Mouse (Mus musculus) G1E (cell line): ENCODE measurements at regions not wholly inside any gene's neighbourhood (a gene's known extent, or its start where the extent isn't known, plus 50 kb on each side); places are given as distances from the start of the nearest gene placed in this dataset.
"Not testable (repeated sequence)": the region's sequence is repeated elsewhere in the genome, so short reads cannot be mapped to it uniquely, and the experiment has no call there.

Experiments used
- ATAC-seq: 2 replicates; pipeline ENCODE4 v1.8.0; 2016; ENCODE audit warnings: mild to moderate bottlenecking; ENCODE audit not compliant: insufficient number of reproducible peaks, poor library complexity, low FRiP score, severe bottlenecking; ENCODE audit errors: extremely low read depth
- DNase-seq: peaks from one replicate; pipeline ENCODE4 v3.0.0; 2012; ENCODE audit warnings: low spot score
- H3K27me3 ChIP-seq: 2 replicates; pipeline ENCODE4 v1.6.1; 2012; ENCODE audit warnings: mild to moderate bottlenecking, low read length, inconsistent platforms; ENCODE audit not compliant: insufficient read depth
- H3K36me3 ChIP-seq: replicated peaks from 2 replicates; pipeline ENCODE3; 2012; ENCODE audit warnings: mild to moderate bottlenecking, inconsistent platforms
- H3K4me1 ChIP-seq: 2 replicates; pipeline ENCODE4 v1.6.1; 2012; ENCODE audit warnings: low read depth, low read length, inconsistent platforms, mixed read lengths; ENCODE audit not compliant: insufficient read depth
- H3K4me3 ChIP-seq: 2 replicates; pipeline ENCODE4 v1.5.1; 2012; ENCODE audit warnings: low read depth, mild to moderate bottlenecking, inconsistent platforms, low read length, moderate library complexity, mixed read lengths
- H3K9me3 ChIP-seq: replicated peaks from 2 replicates; pipeline ENCODE4 v1.6.1; 2012; ENCODE audit warnings: inconsistent platforms
- CTCF ChIP-seq: IDR thresholded peaks from 2 replicates; pipeline ENCODE4 v1.5.1; 2012; ENCODE audit warnings: low read depth, low read length, inconsistent platforms, mixed read lengths
- GATA1 ChIP-seq: IDR thresholded peaks from 2 replicates; pipeline ENCODE4 v1.6.1; 2012; ENCODE audit warnings: borderline replicate concordance, low read length, inconsistent platforms, mixed read lengths
- GATA2 ChIP-seq: IDR thresholded peaks from 2 replicates; pipeline ENCODE4 v1.6.1; 2012; ENCODE audit warnings: low read depth, low read length, inconsistent platforms, borderline replicate concordance
- POLR2AphosphoS5 ChIP-seq: IDR thresholded peaks from 2 replicates; pipeline ENCODE4 v1.6.1; 2012; ENCODE audit warnings: low read depth, low read length, inconsistent platforms; ENCODE audit not compliant: insufficient replicate concordance
- TAL1 ChIP-seq: conservative IDR thresholded peaks from 2 replicates; pipeline ENCODE4 v1.6.1; 2012; ENCODE audit warnings: low read depth, low read length, inconsistent platforms, mixed read lengths

- Histone ChIP-seq H3K9me3 (0 out of 2 replicates have a peak, but pooled peaks cover 2% of the 10 kb centered on the region), H3K27me3 (no peaks in the 10 kb centered on the region), H3K36me3 (no peaks in the 10 kb centered on the region), H3K4me1 (no peaks in the 10 kb centered on the region), H3K4me3 (no peak overlapping the region)
- no peak for DNase-seq
- TF ChIP-seq GATA2 (no peak), POLR2AphosphoS5 (no peak), GATA1 (no peak), CTCF (no peak), TAL1 (no peak)
- ATAC-seq = no peak
Observed at GRCm38 (mm10) chr15:60303501-60303900, 287.1 kb upstream of the 4933412E24Rik start.

- Histone ChIP-seq H3K27me3 (no peaks in the 10 kb centered on the region), H3K4me1 (no peaks in the 10 kb centered on the region), H3K9me3 (0 out of 2 replicates have a peak, but pooled peaks cover 2% of the 10 kb centered on the region), H3K4me3 (no peak overlapping the region), H3K36me3 (no peaks in the 10 kb centered on the region)
- ATAC-seq (no peak), DNase-seq (no peak)
- TF ChIP-seq GATA1 (no peak), CTCF (no peak), TAL1 (no peak), POLR2AphosphoS5 (no peak), GATA2 (no peak)
Observed at GRCm38 (mm10) chr15:60301939-60302338, 285.5 kb upstream of the 4933412E24Rik start.

DNA sequence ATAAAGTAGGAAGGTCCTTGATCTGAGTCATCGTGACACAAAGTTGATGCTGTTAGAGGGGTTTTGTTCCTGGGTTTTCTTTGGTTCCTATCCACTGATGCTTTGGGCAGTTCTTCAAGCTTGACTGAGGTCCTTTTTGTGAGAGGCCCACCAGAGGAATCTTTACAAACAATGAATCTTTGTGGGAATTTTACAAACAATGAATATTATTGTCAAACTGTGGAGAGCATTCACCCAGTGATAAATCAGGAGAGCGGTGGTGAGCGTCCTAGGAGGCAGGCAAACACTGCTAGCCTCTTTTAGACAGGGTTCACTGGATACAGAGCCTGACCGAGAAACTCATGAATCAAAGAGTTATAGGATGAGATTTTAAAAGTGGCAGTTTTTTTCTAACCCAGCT, 268.9 kb upstream of the 4933412E24Rik start:
- TF ChIP-seq TAL1 (no peak), POLR2AphosphoS5 (no peak), GATA1 (no peak), GATA2 (no peak), CTCF (no peak)
- H3K4me1 ChIP-seq = no peaks in the 10 kb centered on the region
- DNase-seq (no peak), ATAC-seq (no peak)
- H3K4me3 ChIP-seq = no peak overlapping the region
- no peaks in the 10 kb centered on the region for H3K36me3 ChIP-seq
- H3K9me3 ChIP-seq = 0 out of 2 replicates have a peak, but pooled peaks cover 2% of the 10 kb centered on the region
- no peaks in the 10 kb centered on the region for H3K27me3 ChIP-seq

- Histone ChIP-seq H3K4me1 (no peaks in the 10 kb centered on the region), H3K27me3 (no peaks in the 10 kb centered on the region), H3K4me3 (no peak overlapping the region), H3K9me3 (no peaks in the 10 kb centered on the region), H3K36me3 (no peaks in the 10 kb centered on the region)
- ATAC-seq (no peak), DNase-seq (no peak)
- TF ChIP-seq POLR2AphosphoS5 = no peak
- no peak for TF ChIP-seq CTCF
- no peak for TF ChIP-seq TAL1
- no peak for TF ChIP-seq GATA1
- no peak for TF ChIP-seq GATA2
Observed at GRCm38 (mm10) chr15:60280378-60280777, 264.0 kb upstream of the 4933412E24Rik start.

GRCm38 (mm10) chr15:60253661-60254060, 237.2 kb upstream of the 4933412E24Rik start:
- ATAC-seq, H3K4me3 ChIP-seq, H3K36me3 ChIP-seq, DNase-seq, H3K27me3 ChIP-seq, H3K9me3 ChIP-seq, H3K4me1 ChIP-seq: not testable (repeated sequence)

DNA sequence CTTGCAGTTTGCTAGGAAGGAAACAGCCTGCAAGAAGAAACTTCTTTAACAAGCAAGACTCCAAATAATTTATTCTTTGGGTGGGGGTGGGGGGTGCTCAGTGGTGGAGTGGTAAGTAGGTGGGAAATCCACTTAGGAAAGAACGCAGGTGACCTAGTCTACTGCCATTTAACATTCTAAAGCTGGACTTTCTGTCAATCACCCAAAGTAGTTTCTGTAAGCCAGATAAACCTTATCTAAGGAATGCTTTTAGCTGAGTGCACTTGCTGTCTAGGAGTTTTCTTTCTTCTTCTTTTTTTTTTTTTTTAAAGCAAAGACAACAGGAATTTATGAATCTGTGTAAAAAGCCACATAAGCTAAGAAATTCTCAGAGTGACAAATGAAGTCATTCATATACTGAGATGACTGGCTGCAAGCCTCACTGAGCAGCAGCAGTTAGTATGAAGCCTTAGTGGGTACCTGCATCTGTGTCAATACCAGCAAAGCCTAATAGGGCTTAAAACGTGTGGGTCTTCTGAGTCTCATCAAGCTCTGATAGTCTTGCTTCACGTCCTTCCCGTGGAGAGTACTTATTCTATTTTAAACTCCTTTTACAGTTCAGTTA, 210.0 kb upstream of the 4933412E24Rik start:
- no peak for TF ChIP-seq GATA1
- Histone ChIP-seq H3K4me3 (no peak overlapping the region), H3K27me3 (no peaks in the 10 kb centered on the region), H3K4me1 (no peaks in the 10 kb centered on the region), H3K9me3 (no peaks in the 10 kb centered on the region), H3K36me3 (no peaks in the 10 kb centered on the region)
- ATAC-seq (no peak), DNase-seq (no peak)

DNA sequence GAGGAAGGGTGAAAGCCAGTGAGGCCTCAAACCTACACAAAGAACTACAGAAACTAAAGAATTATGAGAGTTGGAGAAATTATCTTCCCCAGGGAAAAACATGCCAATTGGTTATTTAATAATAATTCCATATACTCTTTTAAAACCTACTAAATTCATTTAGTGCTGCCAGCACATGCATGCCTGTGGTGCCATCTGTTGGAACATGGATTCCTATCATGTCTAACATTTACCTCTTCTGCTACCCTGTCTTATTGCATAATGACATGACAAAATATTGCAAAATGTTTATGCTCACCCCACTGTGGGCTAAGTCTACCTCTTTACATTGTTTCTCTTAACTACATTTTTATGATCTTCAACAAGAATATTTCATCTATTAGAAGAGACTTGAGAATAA, 178.7 kb upstream of the 4933412E24Rik start:
- TF ChIP-seq TAL1 (no peak), CTCF (no peak), POLR2AphosphoS5 (no peak), GATA2 (no peak), GATA1 (no peak)
- Histone ChIP-seq H3K36me3 (no peaks in the 10 kb centered on the region), H3K4me1 (no peaks in the 10 kb centered on the region), H3K27me3 (no peaks in the 10 kb centered on the region), H3K9me3 (no peaks in the 10 kb centered on the region), H3K4me3 (no peak overlapping the region)
- ATAC-seq = no peak
- no peak for DNase-seq
